Mouse (Mus musculus) mammary gland, adult 2 months (tissue): Measurements from ENCODE around the gene Grrp1. TPM values are rescaled to one million over a fixed set of nuclear protein-coding genes. Genes with fewer than 3 reads are reported as not detected.

ENCODE experiments used
- polyA plus RNA-seq: library from polyadenylated mRNA; depleted of rRNA; stranded (reverse); fragments of >200 nt; gene quantifications from 2 replicates; pipeline ENCODE4 v1.2.3, GENCODE M21; 2012; ENCODE audit warnings: low replicate concordance; rRNA removed

Grrp1 gene
- polyA plus RNA-seq, result 21.1 and 54.8 TPM in 2 replicates

DNA sequence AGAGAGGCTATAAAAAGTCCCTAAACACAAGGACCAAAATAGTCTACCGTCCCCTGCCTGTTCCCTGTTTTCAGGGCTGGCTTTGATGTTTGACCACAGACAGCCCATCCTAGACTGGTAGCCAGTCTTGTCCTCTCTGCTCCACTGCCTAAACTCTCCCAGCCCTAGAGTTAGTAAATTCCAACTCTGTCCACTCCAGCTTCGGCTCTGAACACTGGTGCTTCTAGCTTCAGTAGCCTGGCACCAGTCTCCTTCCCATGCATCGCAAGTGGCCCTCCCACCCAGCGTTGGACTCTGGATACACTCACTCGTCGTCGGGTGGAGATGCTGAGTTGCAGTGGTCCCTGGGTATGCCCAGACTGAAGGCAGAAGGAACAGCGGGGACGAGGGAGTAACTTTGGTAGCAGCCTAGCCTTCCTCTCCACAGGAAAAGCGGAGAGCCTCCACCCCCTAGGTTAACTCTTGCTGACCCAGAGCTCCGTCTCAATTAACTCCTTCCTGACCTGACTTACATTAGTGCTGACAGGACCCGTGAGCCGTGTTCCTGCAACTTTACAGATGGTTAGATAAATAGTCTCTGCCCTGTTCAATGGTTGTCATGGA lies at the start of gene Grrp1:
Gene Grrp1 (minus strand): TSS at position 385 of the 603 bp plus-strand sequence.

DNA sequence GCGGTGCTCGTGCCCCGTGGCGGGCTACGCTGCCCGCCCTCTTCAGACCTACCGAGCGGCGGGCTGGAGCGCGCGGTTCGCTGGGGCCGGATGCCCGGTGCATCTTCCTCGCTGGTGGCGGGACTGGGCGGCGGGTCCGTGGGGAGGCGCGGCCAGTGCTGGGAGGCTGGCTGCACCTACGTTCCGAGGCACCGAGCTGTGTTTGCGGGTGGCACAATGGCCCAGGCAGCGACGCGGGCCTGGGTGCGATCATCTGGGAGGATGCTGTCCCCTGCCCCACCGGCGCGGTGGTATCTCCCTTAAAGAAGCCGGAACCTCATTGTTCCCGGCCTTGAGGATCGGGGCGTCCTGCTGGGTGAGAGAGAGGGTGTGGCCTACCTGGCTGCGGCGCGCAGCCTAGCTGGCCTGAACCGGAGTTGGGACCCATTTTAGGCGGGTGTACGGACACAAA lies 33.7 kb upstream of the Grrp1 start, which contains the start of gene Pdik1l:
Gene Pdik1l (minus strand): TSS at position 321 of the 451 bp plus-strand sequence.

GRCm38 (mm10) chr4:134246719-134247258 lies 7.1 kb downstream of the Grrp1 start, which contains the start of gene Gm30191:
Gm30191 (plus strand) TSS chr4:134246935.

DNA sequence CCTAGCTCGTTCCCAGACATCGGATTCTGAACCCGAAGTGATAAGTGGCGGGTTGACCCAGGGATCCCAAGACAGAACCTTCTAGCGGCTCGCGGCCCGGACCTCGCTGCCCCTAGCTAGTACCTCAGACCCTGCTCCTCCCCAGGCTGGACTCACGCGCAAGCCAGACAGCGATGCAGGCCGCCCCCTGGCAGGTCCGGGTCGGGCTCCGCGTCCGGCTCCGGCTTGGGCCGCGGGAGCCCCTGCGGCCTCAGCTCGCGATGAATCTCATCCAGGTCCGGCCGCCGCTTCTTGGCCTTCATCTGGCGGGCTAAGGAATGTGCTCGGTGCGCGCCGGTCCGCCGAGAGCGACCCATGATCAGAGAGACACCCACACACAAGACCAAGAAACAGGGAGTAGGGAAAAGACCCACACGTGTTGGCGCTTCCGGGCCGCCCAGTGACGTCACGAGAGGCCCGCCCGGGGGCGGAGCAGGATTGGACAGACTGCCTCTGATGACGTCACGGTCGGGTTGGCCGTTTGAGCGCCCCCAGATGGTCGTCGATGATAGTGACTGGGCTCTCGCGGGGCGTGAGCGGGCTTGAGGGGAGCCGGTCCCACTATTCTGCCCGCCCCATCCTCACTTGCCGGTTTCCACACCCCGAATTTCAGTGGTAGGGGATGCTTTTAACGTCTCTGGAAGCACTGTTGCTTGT lies 8.6 kb downstream of the Grrp1 start, which contains the start of gene Zfp593:
Gene Zfp593 (minus strand): TSS at position 445 of the 696 bp plus-strand sequence.

GRCm38 (mm10) chr4:134243516-134244250 lies 10.2 kb downstream of the Grrp1 start, which contains the start of gene E130218I03Rik:
E130218I03Rik (plus strand) TSS chr4:134243662.

GRCm38 (mm10) chr4:134238279-134238651 lies 15.6 kb downstream of the Grrp1 start, which contains the start of gene Cnksr1:
Cnksr1 (minus strand) TSS chr4:134238399.

GRCm38 (mm10) chr4:134227194-134227593 lies 26.7 kb downstream of the Grrp1 start, which contains the start of gene Catsper4:
Catsper4 (minus strand) TSS chr4:134227383.

DNA sequence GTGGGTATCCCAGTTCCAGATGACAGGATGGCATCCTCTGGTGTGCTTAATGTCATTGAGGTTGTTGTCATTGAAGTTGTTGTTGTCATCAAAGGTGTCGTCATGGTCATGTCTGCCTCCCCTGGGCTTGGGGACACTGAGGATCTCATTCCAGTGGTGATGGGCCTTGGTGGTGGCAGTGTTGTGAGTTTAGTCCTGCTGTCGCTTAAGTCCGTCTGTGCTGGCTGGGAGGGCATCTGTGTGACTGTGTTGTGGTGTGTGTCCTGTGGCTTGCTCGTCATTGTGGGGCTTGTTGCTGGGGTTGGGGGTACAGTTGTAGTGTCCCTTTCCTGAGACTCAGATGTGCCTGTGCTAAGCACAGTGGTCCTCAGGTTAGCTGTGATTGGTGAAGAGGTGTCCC lies 51.0 kb downstream of the Grrp1 start, which contains the start of gene Gm7534:
Gene Gm7534 (minus strand): TSS at position 101 of the 400 bp plus-strand sequence.

Other genes starting within 250 kb of the Grrp1 start
- 0.16 TPM in 1 of 2 replicates, not detected in the other for gene Lin28a, start 235.3 kb downstream of the Grrp1 start, polyA plus RNA-seq
- 1.7 and 2.3 TPM in 2 replicates for gene Zfp683, start 200.3 kb downstream of the Grrp1 start, polyA plus RNA-seq
- gene Crybg2, start 193.3 kb downstream of the Grrp1 start, polyA plus RNA-seq, result 2.9 and 4.5 TPM in 2 replicates
- gene Cd52, start 159.0 kb downstream of the Grrp1 start, polyA plus RNA-seq, result 217 and 235 TPM in 2 replicates
- 30.5 and 32.8 TPM in 2 replicates for gene Ubxn11, start 151.5 kb downstream of the Grrp1 start, polyA plus RNA-seq
- gene Sh3bgrl3, start 125.3 kb downstream of the Grrp1 start, polyA plus RNA-seq, result 571 and 1,183 TPM in 2 replicates
- 24.3 and 43.9 TPM in 2 replicates for gene Cep85, start 67.0 kb downstream of the Grrp1 start, polyA plus RNA-seq
- not detected in 2 replicates for gene Gm7534, start 51.1 kb downstream of the Grrp1 start, polyA plus RNA-seq
- 0.11 and 0.62 TPM in 2 replicates for gene Catsper4, start 26.7 kb downstream of the Grrp1 start, polyA plus RNA-seq
- gene Cnksr1, start 15.7 kb downstream of the Grrp1 start, polyA plus RNA-seq, result 5.7 and 9.0 TPM in 2 replicates
- gene E130218I03Rik, start 10.4 kb downstream of the Grrp1 start, polyA plus RNA-seq, result not detected in 2 replicates
- 6.0 and 12.0 TPM in 2 replicates for gene Zfp593, start 8.5 kb downstream of the Grrp1 start, polyA plus RNA-seq
- gene Gm30191, start 7.2 kb downstream of the Grrp1 start, polyA plus RNA-seq, result 0.25 TPM in 1 of 2 replicates, not detected in the other
- 2.0 and 6.4 TPM in 2 replicates for gene Pdik1l, start 33.8 kb upstream of the Grrp1 start, polyA plus RNA-seq
- gene Trim63, start 61.0 kb upstream of the Grrp1 start, polyA plus RNA-seq, result 0.13 and 27.2 TPM in 2 replicates
- gene Slc30a2, start 89.1 kb upstream of the Grrp1 start, polyA plus RNA-seq, result 0.26 and 0.50 TPM in 2 replicates
- gene Extl1, start 129.7 kb upstream of the Grrp1 start, polyA plus RNA-seq, result 9.2 and 11.4 TPM in 2 replicates
- 14.5 and 17.4 TPM in 2 replicates for gene Pafah2, start 142.2 kb upstream of the Grrp1 start, polyA plus RNA-seq
- gene Stmn1, start 214.2 kb upstream of the Grrp1 start, polyA plus RNA-seq, result 2.8 and 3.4 TPM in 2 replicates
- gene Paqr7, start 242.6 kb upstream of the Grrp1 start, polyA plus RNA-seq, result 39.4 and 59.7 TPM in 2 replicates